Mouse (Mus musculus) liver, embryonic 14.5 days (tissue): ENCODE results near the gene C1ql1.

ENCODE experiments used
- CTCF ChIP-seq: IDR thresholded peaks from 2 replicates; pipeline ENCODE4 v1.5.1; 2016; ENCODE audit warnings: antibody characterized with exemption, low read depth, control low read depth
- EP300 ChIP-seq: IDR thresholded peaks from 2 replicates; pipeline ENCODE4 v1.6.1; 2016; ENCODE audit warnings: antibody characterized with exemption, low read depth

DNA sequence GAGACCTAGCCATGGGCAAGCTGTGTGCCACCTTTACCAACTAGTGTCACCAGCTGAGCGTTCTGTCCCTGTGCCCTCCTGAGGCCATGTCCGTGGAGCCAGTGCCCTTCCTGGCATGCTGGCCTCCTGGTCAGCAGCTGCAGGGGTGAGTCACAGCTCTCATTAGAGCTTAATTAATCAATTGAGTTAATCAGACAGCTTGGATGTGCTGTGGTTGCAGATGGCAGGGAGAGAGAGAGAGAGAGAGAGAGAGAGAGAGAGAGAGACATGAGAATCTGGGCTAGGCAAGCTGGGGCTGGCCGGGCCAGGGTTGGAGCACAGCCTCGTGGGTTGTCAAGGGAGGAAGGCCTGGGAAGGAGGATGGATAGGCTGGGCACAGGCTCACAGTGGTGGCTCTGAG is 38.1 kb upstream of the C1ql1 start:
- no peak for TF ChIP-seq CTCF
- TF ChIP-seq EP300 = no peak
